Mouse (Mus musculus) liver, postnatal 0 days (tissue): ENCODE results near the gene Abhd14b.

Source experiments
- CTCF ChIP-seq: sonication (generic); IDR thresholded peaks from 2 replicates; pipeline ENCODE4 v1.5.1; 2016; ENCODE audit warnings: antibody characterized with exemption, low read depth
- EP300 ChIP-seq: IDR thresholded peaks from 2 replicates; pipeline ENCODE4 v1.6.1; 2016; ENCODE audit warnings: antibody characterized with exemption, low read depth, mild to moderate bottlenecking

- TF ChIP-seq CTCF, result no peak
- no peak for TF ChIP-seq EP300
These were observed 27.8 kb downstream of the Abhd14b start for GRCm38 (mm10) chr9:106475046-106475445.
